Mouse (Mus musculus): ENCODE results near the gene Tmem87b.

Gene Tmem87b

GRCm38 (mm10) chr2:128820631-128821030, 2.7 kb downstream of the Tmem87b start:
- no peak for DNase-seq

DNA sequence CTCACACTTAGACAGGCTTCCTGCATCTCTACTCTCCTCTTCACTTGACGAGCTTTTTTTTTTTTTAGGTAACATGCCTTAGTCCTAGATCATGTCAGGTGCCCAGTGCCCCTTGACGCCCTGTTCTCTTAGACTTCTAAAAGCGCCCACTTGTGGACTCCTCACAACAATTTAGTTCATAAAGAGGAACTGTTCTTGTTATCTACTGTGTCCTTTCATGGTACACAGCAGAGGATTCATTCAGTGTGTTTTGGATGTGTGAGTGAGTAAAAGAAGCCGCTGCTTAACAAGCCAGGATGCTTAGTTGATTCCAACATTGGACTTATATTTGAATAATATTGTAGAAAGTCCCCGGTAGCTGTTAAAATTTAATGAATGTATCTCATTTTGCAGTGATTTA, 6.0 kb downstream of the Tmem87b start:
- DNase-seq = no peak

DNA sequence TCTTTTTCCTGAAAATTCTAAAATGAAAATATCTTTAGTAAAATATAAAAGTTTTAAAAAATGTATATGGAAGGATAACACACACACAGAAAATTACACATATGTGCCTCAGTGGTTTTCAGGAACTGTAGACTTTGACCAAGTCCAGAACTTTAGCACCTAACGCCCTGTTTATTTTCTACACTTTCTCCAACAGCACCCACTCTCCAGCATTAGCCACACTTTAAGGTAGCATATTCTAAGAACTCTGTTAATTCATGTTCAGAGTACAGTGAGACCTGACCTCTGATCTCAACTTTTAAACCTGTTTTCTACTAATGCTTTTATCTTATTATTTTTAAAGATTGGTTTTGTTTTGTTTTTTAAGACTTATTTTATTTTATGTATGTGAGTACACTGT, 9.9 kb downstream of the Tmem87b start:
- DNase-seq = no peak

- DNase-seq = no peak
These were observed 14.7 kb downstream of the Tmem87b start for GRCm38 (mm10) chr2:128832611-128833010.

- no peak for DNase-seq
These were observed 15.1 kb downstream of the Tmem87b start for GRCm38 (mm10) chr2:128833035-128833434.

GRCm38 (mm10) chr2:128833435-128833834, 15.5 kb downstream of the Tmem87b start:
- DNase-seq = no peak

DNA sequence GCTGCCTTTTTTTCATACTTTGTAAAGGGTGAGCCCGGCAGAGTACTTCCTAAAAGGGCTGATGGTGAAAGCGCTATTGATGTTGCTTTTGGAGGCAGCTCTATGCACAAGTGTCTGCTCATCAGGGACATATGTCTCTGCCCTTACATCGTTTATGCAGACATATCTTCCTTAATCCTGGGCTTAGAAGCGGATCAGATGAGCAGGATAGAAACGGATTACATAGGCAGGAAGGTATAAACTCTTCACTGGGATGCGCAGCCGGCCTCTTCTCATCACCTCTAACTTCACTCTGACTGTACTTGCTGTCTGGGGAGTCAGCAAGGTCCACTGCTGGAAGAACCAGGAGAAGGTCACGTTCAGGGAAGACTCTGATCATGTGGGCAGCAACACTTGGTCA, 19.6 kb downstream of the Tmem87b start:
- no peak for DNase-seq

DNA sequence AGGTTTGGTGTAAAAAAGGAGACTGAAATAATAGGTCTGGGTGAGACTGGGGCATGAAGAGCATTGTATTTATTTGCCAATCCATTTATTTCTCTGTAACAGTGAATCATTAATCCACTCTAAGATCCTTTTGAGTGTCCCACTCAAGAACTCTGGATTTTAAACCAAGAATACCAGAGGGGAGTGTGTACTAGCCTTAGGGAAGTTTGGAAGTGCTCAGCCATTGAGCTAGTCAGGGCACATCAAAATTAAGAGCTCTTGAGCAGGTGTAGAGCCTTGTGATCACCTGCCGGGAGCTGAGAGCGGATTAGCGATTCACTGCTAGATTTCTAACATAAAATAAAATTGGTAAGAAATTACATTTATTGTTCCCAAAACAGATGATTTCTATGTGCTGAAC, 20.7 kb downstream of the Tmem87b start:
- DNase-seq = no peak

- no peak for DNase-seq
These were observed 21.6 kb downstream of the Tmem87b start for GRCm38 (mm10) chr2:128839501-128839900.

DNA sequence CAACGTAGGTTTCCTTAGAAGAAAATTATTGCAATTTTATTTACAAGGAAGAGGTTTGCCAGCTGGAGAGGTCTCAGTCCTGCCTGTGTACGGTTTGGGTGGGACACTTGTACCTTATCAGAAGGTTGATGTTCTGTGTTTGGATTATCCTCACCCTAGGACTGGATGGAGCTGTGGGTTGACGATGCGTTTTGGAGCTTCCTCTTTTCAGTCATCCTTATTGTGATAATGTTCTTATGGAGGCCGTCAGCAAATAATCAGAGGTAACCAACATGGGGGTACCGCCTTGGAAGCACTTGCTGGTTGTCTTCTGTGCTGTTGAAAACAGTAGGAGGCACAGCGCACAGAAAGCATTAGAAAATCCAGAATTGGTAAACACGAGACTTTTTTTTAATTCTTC, 24.5 kb downstream of the Tmem87b start:
- DNase-seq = no peak

DNA sequence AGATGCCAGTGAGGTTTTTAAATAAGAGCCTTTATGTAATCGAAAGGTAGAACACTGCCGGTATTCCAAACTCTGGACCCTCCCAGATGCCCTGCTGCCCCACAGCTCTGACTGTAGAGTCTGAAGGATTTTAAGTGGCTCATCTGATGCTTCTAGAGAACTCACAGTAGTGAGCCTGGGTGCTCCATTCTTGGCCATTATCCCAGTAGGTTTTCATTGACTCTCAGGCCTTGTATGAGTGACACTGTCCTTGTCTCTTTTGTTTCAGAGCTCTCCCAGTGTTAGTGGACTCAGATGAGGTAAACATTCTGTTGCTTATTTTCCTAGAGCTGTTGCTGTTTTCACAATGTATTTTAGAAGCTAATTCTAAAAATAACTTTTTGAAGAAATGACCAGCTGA, 32.1 kb downstream of the Tmem87b start:
- DNase-seq = no peak

GRCm38 (mm10) chr2:128856673-128857072, 38.8 kb downstream of the Tmem87b start:
- no peak for DNase-seq

- no peak for DNase-seq
These were observed 41.0 kb downstream of the Tmem87b start for GRCm38 (mm10) chr2:128858962-128859361.

DNA sequence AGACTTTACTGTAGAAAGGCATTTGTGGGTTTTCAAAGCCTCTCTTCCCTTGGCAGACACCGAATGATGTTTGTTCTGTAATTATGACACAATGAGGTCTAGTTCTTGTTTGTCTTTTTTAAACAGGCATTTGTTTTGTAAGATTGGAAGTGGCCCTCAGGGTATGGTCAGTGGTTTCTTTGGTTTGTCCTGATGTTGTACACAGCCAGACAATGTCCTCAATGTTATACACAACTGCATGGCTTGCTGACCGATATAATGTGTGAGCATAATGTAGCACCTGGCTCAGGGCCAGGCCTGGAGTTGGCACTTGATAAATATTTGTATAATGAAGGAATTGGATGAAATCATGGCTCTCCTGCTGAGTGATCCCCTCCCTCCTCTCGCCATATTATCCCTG, 41.9 kb downstream of the Tmem87b start:
- DNase-seq = no peak

DNA sequence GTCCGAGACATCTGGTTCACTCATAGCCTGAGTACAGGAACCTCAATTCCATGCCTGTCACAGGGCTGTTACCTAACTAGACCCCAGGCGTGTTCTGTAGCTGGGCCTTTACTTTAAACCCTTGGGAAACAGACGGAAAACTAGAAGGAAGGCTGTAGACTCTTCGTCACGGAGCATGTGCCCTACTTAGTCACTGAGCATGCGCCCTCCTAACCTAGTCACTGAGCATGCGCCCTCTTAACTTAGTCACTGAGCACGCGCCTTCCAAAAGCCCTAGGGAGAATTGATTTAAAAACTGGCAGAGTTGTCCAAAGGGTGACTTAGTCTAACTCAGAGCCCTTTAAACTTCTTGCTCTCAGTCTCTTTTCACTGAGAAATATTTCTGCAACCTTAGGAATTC, 44.7 kb downstream of the Tmem87b start, which contains the start of gene Fbln7:
Gene Fbln7 (plus strand): TSS at position 346 of the 400 bp plus-strand sequence.
- DNase-seq = no peak

DNA sequence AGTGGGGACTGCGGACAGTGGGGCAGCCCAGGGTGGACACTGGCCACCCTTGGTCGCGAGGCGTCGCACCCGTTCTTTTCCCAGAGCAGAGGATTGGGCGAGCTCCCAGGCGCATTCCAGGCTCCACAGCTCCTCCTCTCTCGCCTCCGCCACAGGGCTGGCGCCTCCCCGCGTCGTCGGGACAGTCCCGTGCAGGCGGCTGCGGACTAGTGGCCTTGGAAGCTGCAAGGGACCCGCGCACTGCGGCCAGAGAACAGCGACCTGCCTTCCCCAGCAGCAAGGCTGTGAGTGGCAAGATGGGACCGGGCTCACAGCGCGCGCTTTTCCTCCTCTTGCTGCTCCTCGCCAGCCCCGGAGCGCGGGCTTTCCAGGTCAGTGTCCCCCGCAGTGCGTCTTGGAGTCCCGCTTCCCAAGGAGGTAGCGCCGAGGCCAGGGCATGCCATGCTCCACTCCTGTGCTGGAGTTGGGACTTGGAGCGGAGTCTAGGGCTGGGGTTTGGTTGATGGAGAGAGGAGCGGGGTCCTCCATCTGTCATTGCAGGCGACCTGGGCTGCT, 45.9 kb downstream of the Tmem87b start:
- peak; percentile 35 to 44 for DNase-seq

DNA sequence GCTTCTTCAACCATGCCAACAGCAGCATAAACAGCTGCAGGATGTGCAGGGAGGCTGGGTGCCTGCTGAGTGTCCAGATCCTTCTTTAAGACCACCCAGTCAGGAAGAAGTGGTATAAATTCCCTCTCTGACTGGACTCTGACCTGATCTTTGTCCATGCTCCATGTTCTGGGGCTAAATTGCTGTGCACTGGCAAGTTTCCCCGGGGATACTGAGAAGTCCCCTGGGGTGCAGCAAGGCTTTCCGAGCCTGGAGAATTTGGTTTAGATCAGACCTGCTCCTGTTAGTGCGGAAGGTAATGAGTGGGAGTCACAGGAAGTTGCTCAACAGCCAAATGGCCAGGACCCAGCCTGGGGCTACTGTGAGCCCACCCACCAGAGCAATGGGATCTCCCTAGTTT, 47.1 kb downstream of the Tmem87b start:
- no peak for DNase-seq

DNA sequence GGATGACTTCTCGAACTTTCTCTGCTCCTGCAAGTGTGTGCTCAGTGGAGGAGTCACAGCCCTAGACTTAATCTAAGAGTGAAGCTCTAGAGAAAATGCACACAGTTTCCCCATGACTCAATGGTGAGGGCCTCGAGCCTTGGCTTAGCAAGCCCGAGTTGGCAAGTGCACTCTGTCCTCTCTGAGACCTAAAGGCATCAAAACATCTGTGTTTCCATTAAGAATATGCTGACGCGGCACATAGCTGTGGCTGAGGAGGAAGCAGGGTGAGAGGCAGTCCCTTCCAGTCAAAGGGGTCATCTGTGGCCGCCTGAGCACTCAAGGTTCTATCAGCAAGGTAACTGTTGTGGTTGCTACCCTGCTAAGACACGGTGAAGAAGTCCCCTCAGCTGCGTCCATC, 53.7 kb downstream of the Tmem87b start:
- no peak for DNase-seq

DNA sequence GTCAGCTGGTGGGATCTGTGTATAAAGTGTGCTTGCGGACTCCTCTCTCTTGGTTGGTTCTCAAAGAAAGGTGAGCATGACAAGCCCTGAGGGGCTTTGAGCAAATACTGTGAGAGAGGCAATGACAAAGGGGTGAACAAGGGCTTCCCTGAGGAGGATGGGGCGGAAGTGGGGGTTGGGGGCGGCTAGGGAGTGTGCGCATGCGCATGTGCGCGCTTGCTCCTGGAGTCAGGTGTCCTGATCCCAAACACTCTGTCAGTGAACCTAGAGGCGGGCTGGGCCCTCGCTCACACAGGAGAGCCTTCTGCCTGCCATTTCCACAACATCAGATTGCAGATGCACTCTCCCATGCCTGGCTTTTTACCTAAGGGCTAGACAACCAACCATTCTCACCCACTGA, 54.3 kb downstream of the Tmem87b start:
- no peak for DNase-seq

DNA sequence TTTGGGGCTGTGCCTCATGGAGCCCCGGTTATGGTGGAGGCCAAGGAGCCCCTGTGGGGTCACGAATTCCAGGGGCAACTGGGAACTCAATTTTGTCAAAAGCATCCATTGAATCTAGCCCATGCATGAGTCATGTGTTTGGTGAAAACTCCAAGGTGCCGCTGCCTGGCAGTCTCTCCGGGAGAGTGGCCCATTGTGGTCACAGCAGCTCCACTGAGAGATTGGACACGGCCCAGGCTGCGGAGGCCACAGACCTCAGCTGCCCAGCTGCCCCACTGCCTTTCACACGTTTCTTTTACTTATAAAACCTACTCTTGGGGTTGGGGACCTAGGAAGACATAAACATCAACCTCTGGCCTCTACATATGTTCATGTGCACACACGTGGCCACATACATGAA, 57.6 kb downstream of the Tmem87b start:
- no peak for DNase-seq

DNA sequence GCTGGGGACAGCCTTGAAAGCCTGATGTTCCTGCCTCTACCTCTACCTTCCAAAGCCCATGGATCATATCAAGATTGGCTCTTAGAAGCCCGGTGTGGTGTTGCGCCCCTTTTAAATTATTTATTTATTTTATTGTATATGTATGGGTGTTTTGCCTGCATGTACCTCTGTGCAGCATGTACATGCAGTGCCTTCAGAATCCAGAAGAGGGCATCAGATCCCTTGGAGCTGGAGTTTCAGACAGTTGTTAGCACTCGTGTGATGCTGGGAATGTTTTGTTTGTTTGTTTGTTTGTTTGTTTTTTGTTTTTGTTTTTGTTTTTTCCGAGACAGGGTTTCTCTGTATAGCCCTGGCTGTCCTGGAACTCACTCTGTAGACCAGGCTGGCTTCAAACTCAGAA, 63.3 kb downstream of the Tmem87b start:
- no peak for DNase-seq

DNA sequence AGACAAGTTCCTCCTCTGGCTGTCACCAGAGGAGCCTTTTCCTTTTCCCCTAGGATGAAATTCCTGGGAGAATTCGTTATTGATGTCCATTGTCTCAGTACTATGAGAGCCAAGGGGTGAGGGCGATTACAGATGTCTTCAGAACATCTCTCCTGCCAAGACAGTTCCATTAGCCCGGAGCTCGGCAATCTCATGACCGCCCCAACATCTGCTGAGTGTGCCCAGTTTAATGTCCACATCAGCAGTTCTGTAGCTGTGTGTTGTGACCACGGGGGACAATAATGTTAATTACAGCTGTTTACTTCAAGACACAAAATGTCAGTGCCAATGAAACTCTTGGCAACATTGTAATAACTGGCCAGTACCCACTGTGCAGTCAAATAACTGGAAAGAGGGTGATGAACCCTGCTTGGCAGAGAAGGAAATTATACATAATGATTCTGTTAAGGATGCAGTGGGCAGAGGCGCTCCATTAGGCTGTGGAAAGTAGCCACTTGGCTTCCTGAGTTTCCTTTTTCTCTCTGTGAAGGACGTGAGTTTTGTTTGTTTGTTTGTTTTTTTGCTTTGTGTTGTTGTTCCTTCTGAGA, 67.4 kb downstream of the Tmem87b start:
- no peak for DNase-seq

DNA sequence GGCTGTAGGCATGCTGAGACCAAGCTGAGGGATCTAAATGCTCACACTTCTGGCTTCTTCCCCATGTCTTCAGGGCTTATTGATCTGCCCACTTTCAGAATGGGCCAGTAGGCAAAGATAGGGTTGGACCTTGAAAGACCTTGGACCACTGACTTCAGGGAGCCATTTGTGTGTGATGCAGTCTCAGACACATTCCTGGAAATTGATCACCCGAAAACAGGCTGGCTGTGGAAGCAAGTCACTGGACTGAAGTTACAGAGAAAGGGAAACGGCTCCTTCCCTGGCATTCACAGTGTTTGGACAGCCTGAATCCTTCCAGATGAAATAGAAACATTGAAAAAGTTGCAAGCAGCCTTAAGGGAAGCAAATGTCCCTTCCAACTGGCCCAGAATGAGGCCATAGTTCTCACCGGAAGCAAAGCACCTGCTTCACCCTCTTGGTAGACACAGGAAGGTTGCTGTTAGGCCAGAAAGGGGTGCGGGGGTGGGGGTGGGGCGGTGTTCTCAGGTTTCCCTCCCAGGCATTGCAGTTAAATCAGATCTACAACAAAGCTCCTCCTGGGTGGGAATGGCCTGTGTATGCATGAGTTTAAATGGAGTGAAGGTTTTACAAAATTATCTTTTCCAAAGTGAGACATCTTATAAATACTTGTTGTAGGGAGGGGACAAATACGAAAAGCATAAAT, 70.1 kb downstream of the Tmem87b start:
- no peak for DNase-seq

GRCm38 (mm10) chr2:128890661-128891335, 72.9 kb downstream of the Tmem87b start:
- no peak for DNase-seq
